Mouse (Mus musculus): ENCODE measurements around the gene Gna13. TPM values are rescaled to one million over a fixed set of nuclear protein-coding genes. Genes with fewer than 3 reads are reported as not detected.
"Not testable (repeated sequence)": the region's sequence is repeated elsewhere in the genome, so short reads cannot be mapped to it uniquely, and the experiment has no call there.

Gene Gna13
- polyA plus RNA-seq, 1 experiment = 22.0 TPM

DNA sequence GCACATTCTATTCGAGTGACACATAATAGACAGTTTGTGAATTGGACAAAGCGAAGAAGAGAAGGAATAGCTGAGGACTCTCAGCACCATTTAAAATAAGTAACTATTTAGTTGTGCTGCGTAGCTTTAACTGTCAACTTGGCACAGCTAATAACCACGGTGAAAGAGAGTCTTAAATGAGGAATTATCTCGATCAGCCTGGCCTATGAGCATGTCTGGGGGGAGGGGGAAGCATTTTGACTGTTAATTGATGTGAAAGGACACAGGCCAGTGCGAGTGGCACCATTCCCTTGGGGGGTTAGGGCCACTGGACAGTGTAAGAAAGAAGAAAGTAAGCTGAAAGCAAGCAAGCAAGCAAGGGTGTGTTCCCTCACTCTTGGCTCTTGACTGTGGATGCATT lies 26.7 kb upstream of the Gna13 start:
- H3K36me3 ChIP-seq (ENCODE audit: control insufficient read depth, insufficient read depth, low read length) = no peaks in the 10 kb centered on the region
- H3K4me3 ChIP-seq (ENCODE audit: extremely low read depth, insufficient read depth, insufficient read length) = no peak overlapping the region
- 54% methylated on average over 6 of the region's 6 CpGs for WGBS
- H3K4me1 ChIP-seq (ENCODE audit: control insufficient read depth, insufficient read depth, insufficient read length) = peaks cover 2% of the 10 kb centered on the region; the same call in 1 of the 2 replicates
- no peak for DNase-seq (ENCODE audit: low read depth in 1 of 2, low spot score in 2 of 2)
- no peak overlapping the region for H3K27ac ChIP-seq (ENCODE audit: insufficient read depth, low read length)
- TF ChIP-seq CTCF (IDR thresholded peaks at IDR 0.05; ENCODE audit: extremely low read depth, insufficient read depth, insufficient read length, insufficient replicate concordance) (no peak), POLR2A (IDR thresholded peaks at IDR 0.05; ENCODE audit: low read depth, low read length) (no peak)
- no peaks in the 10 kb centered on the region for H3K27me3 ChIP-seq (ENCODE audit: control insufficient read depth, insufficient read depth, low read length)

DNA sequence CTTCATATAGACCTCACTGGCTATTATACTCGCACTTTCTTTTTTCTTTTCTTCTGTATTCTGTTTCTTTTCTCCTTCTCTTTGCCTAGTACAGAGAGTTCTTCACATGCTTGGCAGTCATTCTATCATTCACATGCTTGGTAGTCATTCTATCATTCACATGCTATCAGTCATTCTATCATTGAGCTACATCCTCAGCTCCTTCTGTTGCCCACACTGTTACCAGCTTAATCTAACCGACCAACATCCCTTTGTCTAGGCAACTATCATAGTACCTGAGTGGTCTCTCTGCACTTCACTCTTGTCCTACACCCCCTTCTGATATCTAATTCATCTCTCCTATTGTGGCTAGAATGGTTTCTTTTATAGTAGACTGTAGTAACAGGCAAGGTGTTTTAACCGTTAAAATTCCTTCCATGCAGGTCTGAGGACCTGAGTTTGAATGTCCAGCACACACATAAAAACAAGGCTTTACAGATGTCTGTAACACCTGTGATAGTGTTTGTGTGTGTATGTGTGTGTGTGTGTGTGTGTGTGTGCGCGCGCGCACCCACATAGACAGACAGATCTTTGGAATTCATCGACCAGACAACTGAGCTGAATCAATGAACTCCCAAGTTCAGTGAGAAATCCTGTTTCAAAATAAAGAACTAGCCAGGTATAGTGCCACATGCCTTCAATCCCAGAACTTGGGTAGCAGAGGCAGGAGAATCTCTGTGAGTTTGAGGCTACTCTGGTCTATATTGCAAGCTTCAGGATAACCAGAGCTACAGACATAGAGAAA lies 23.3 kb upstream of the Gna13 start:
- H3K27ac ChIP-seq (ENCODE audit: insufficient read depth, low read length) = no peak overlapping the region
- 94% methylated on average over 8 of the region's 8 CpGs for WGBS
- H3K36me3 ChIP-seq (ENCODE audit: control insufficient read depth, insufficient read depth, low read length) = no peaks in the 10 kb centered on the region
- H3K4me3 ChIP-seq (ENCODE audit: extremely low read depth, insufficient read depth, insufficient read length) = no peak overlapping the region
- no peaks in the 10 kb centered on the region for H3K4me1 ChIP-seq (ENCODE audit: control insufficient read depth, insufficient read depth, insufficient read length)
- DNase-seq (ENCODE audit: low read depth in 1 of 2, low spot score in 2 of 2) = no peak
- no peaks in the 10 kb centered on the region for H3K27me3 ChIP-seq (ENCODE audit: control insufficient read depth, insufficient read depth, low read length)
- no peak for TF ChIP-seq CTCF (IDR thresholded peaks at IDR 0.05; ENCODE audit: extremely low read depth, insufficient read depth, insufficient read length, insufficient replicate concordance)

DNA sequence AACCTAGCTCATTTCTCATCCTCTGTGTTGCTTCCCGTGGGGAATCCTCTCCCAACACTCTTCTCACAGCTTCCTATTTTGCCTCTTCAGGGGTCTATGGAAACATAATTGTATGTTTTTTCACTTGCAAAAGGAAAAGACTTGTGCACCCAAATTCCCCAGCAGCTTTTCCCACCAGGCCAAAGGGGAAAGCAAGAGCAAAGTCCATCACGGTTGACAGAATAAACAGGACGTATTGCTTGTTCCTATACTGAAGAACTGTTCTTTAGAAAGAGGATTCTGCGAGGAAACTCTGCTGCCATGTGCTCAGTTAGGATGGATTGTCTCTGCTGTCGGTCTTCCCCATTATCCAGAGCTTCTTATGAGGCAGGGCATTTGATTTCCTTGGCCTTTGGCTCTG lies 22.1 kb upstream of the Gna13 start:
- no peaks in the 10 kb centered on the region for H3K4me1 ChIP-seq (ENCODE audit: control insufficient read depth, insufficient read depth, insufficient read length)
- no peaks in the 10 kb centered on the region for H3K27me3 ChIP-seq (ENCODE audit: control insufficient read depth, insufficient read depth, low read length)
- H3K4me3 ChIP-seq (ENCODE audit: extremely low read depth, insufficient read depth, insufficient read length) = no peak overlapping the region
- 81% methylated on average over 5 of the region's 5 CpGs for WGBS
- no peak for DNase-seq (ENCODE audit: low read depth in 1 of 2, low spot score in 2 of 2)
- H3K27ac ChIP-seq (ENCODE audit: insufficient read depth, low read length) = no peak overlapping the region
- TF ChIP-seq CTCF (IDR thresholded peaks at IDR 0.05; ENCODE audit: extremely low read depth, insufficient read depth, insufficient read length, insufficient replicate concordance) (no peak), POLR2A (IDR thresholded peaks at IDR 0.05; ENCODE audit: low read depth, low read length) (no peak)
- H3K36me3 ChIP-seq (ENCODE audit: control insufficient read depth, insufficient read depth, low read length) = no peaks in the 10 kb centered on the region

DNA sequence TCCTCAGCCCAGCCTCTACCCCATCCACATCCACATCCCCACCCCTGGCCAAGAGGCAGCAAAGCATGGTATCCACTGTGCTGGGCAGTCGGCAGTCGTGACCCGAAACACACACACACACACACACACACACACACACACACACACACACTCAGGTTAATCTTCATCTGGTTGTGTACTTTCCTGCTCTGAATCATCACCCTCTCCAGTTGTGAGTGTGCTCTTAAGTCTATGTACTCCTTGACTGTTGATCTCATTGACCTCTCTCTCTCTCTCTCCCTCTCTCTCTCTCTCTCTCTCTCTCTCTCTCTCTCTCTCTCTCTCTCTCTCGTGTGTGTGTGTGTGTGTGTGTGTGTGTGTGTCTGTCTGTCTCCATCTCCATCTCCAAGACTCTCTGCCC lies 20.0 kb upstream of the Gna13 start:
- H3K36me3 ChIP-seq (ENCODE audit: control insufficient read depth, insufficient read depth, low read length); DNase-seq (ENCODE audit: low read depth in 1 of 2, low spot score in 2 of 2); H3K4me1 ChIP-seq (ENCODE audit: control insufficient read depth, insufficient read depth, insufficient read length); H3K4me3 ChIP-seq (ENCODE audit: extremely low read depth, insufficient read depth, insufficient read length); H3K27me3 ChIP-seq (ENCODE audit: control insufficient read depth, insufficient read depth, low read length); H3K27ac ChIP-seq (ENCODE audit: insufficient read depth, low read length): not testable (repeated sequence)
- 82% methylated on average over 4 of the region's 4 CpGs for WGBS

DNA sequence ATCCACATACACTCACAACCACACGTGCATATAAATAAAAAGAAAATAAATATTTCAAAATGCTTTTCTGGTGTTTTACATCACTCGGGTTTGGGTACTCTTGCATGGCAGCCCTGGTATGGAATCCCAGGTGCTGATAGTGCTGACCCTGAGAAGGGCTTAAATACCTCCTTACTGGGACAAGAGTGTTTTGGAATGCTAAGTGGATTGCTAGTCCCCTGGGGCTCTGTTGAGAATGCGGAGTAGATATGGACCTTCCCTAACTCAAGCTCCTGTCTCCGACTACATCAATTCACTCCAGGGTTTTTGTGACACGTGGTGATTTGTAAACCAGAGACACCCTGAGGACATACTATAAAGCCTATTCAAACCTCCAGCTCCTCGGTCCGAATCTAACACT lies 19.1 kb upstream of the Gna13 start:
- H3K4me1 ChIP-seq (ENCODE audit: control insufficient read depth, insufficient read depth, insufficient read length) = peaks cover 8% of the 10 kb centered on the region; the same call in 1 of the 2 replicates
- TF ChIP-seq POLR2A (IDR thresholded peaks at IDR 0.05; ENCODE audit: low read depth, low read length) (no peak), CTCF (IDR thresholded peaks at IDR 0.05; ENCODE audit: extremely low read depth, insufficient read depth, insufficient read length, insufficient replicate concordance) (no peak)
- no peak for DNase-seq (ENCODE audit: low read depth in 1 of 2, low spot score in 2 of 2)
- no peaks in the 10 kb centered on the region for H3K36me3 ChIP-seq (ENCODE audit: control insufficient read depth, insufficient read depth, low read length)
- WGBS = 79% methylated on average over 7 of the region's 7 CpGs
- H3K4me3 ChIP-seq (ENCODE audit: extremely low read depth, insufficient read depth, insufficient read length) = no peak overlapping the region
- H3K27me3 ChIP-seq (ENCODE audit: control insufficient read depth, insufficient read depth, low read length) = no peaks in the 10 kb centered on the region
- no peak overlapping the region for H3K27ac ChIP-seq (ENCODE audit: insufficient read depth, low read length)

DNA sequence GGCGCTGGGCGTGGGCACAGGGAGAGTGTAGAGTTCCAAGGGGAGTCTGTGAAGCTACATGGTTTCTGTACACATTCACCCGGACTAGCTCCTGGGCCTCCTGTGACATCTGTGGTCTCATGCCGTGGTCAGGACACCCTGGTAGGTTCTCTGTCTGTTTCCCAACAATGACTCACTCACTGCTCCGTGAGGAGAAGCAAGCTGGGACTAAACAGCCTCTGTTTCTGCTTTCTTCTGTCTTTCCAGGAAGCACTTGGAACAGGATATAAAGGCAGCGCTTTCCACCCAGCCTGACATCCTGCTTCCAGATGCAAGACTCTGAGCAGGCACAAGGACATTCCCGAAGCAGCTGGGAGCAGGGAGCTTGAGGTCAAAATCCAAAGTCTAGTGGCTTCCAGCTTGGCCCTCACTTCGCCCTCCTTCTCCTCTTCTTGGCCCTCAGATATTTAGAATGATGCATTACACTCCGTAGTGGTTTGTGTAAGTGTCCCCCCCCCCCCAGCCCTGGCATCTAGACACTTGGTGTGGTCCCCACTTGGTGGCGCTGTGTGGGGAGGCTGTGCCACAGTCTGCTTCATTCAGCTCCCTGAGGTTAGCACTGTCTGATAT lies 18.5 kb upstream of the Gna13 start:
- Histone ChIP-seq H3K27me3 (ENCODE audit: control insufficient read depth, insufficient read depth, low read length) (no peaks in the 10 kb centered on the region), H3K4me1 (ENCODE audit: control insufficient read depth, insufficient read depth, insufficient read length) (peaks cover 8% of the 10 kb centered on the region; the same call in 1 of the 2 replicates), H3K36me3 (ENCODE audit: control insufficient read depth, insufficient read depth, low read length) (no peaks in the 10 kb centered on the region), H3K27ac (ENCODE audit: insufficient read depth, low read length) (no peak overlapping the region), H3K4me3 (ENCODE audit: extremely low read depth, insufficient read depth, insufficient read length) (no peak overlapping the region)
- peak in 1 of 2 experiments; percentile 25 for DNase-seq (ENCODE audit: low read depth in 1 of 2, low spot score in 2 of 2)
- WGBS = 46% methylated on average over 10 of the region's 10 CpGs
- TF ChIP-seq POLR2A (IDR thresholded peaks at IDR 0.05; ENCODE audit: low read depth, low read length) (no peak), CTCF (IDR thresholded peaks at IDR 0.05; ENCODE audit: extremely low read depth, insufficient read depth, insufficient read length, insufficient replicate concordance) (peak; percentile 17; the same call in 1 of the 2 replicates)

Data from spleen, adult 2 months (tissue).